Comparison of ENCODE assay signal across 8 mouse cellular contexts in the genomic region with DNA sequence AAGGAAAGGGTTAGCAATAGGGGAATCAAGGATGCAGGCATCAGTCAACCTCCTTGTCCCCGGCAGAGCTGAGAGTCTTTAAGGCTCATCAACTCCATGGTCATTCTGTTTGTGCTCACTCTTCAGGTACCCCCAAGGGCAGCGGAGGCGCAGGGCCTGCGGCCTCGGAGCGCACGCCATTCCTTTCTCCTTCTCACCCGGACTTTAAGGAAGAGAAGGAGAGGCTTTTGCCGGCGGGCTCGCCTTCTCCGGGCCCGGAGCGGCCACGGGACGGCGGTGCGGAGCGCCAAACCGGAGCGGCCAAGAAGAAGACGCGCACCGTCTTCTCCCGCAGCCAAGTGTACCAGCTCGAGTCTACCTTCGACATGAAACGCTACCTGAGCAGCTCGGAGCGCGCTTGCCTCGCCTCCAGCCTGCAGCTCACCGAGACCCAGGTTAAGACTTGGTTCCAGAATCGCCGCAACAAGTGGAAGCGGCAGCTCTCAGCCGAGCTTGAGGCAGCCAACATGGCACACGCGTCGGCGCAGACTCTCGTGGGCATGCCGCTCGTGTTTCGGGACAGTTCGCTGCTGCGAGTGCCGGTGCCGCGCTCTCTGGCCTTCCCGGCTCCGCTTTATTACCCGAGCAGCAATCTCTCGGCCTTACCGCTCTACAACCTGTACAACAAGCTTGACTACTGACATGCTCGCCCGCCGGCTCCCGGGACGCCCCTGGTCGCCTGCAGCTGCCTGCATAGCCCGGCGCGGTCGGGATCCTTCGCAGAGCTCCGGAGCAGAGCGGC. TPM values are rescaled to one million over a fixed set of nuclear protein-coding genes. Genes with fewer than 3 reads are reported as not detected.
A peak's percentile ranks its signal among the peaks of the same experiment; 100 is the strongest.
DNase-seq lines count a peak whose midpoint lies in the region; ATAC-seq and TF ChIP-seq lines count a peak whose summit lies in the region.

No protein-coding gene starts in this region.

- no peaks in the 10 kb centered on the region for H3K9me3 ChIP-seq in heart, embryonic 11.5 days (replicated peaks; ENCODE audit: control insufficient read depth, low read length)
- no peaks in the 10 kb centered on the region for H3K9me3 ChIP-seq in E14TG2a.4 (ENCODE audit: low read length)
- H3K9me3 ChIP-seq in embryonic facial prominence, embryonic 13.5 days, result no peaks in the 10 kb centered on the region
- no peaks in the 10 kb centered on the region for H3K9me3 ChIP-seq in kidney, embryonic 15.5 days (replicated peaks)
- H3K9me3 ChIP-seq in midbrain, postnatal 0 days (ENCODE audit: low read length), result no peaks in the 10 kb centered on the region

- no peak for ATAC-seq in heart, embryonic 11.5 days (replicated peaks; ENCODE audit: insufficient number of reproducible peaks, low FRiP score, low TSS enrichment)
- ATAC-seq in embryonic facial prominence, embryonic 13.5 days (ENCODE audit: insufficient number of reproducible peaks, insufficient read depth, low FRiP score, low TSS enrichment, low read depth), result no peak
- ATAC-seq in kidney, embryonic 15.5 days (replicated peaks; ENCODE audit: low FRiP score), result no peak
- no peak for ATAC-seq in midbrain, postnatal 0 days (ENCODE audit: low FRiP score)
- no peak for ATAC-seq in erythroblast, adult 5-6 weeks (replicated peaks; ENCODE audit: low FRiP score, poor library complexity, severe bottlenecking)

- H3K36me3 ChIP-seq in heart, embryonic 11.5 days (ENCODE audit: control insufficient read depth, insufficient read depth, low read length), result no peaks in the 10 kb centered on the region
- H3K36me3 ChIP-seq in E14TG2a.4 (ENCODE audit: insufficient read depth, low read length), result no peaks in the 10 kb centered on the region
- no peaks in the 10 kb centered on the region for H3K36me3 ChIP-seq in embryonic facial prominence, embryonic 13.5 days
- no peaks in the 10 kb centered on the region for H3K36me3 ChIP-seq in kidney, embryonic 15.5 days
- H3K36me3 ChIP-seq in midbrain, postnatal 0 days (ENCODE audit: insufficient read depth, low read length), result no peaks in the 10 kb centered on the region

- no peak for DNase-seq in heart, postnatal 25 days (ENCODE audit: low spot score)
- DNase-seq in midbrain, postnatal 0 days (ENCODE audit: low spot score), result no peak
- no peak for DNase-seq in left cerebral cortex, adult 18-20 months (ENCODE audit: low spot score in 2 of 2)

- H3K4me1 ChIP-seq in heart, embryonic 11.5 days (ENCODE audit: control insufficient read depth, insufficient read depth, low read length), result no peaks in the 10 kb centered on the region
- H3K4me1 ChIP-seq in E14TG2a.4 (replicated peaks; ENCODE audit: low read depth, low read length), result peaks cover 65% of the 10 kb centered on the region
- H3K4me1 ChIP-seq in embryonic facial prominence, embryonic 13.5 days, result peaks cover 31% of the 10 kb centered on the region
- H3K4me1 ChIP-seq in kidney, embryonic 15.5 days, result peaks cover 31% of the 10 kb centered on the region
- no peaks in the 10 kb centered on the region for H3K4me1 ChIP-seq in midbrain, postnatal 0 days (ENCODE audit: insufficient read depth, low read length)

- TF ChIP-seq CTCF in E14TG2a.4 (conservative IDR thresholded peaks at IDR 0.05; ENCODE audit: low read length), result no peak
- TF ChIP-seq CTCF in midbrain, postnatal 0 days (IDR thresholded peaks at IDR 0.05), result peak; percentile 24; the same call in 1 of the 2 replicates

- peak overlapping the region; percentile 54 for H3K4me2 ChIP-seq in heart, embryonic 11.5 days
- peak overlapping the region; percentile 46 for H3K4me2 ChIP-seq in embryonic facial prominence, embryonic 13.5 days
- peak overlapping the region; percentile 41 for H3K4me2 ChIP-seq in kidney, embryonic 15.5 days
- no peak overlapping the region; the same call in 1 of the 2 replicates for H3K4me2 ChIP-seq in midbrain, postnatal 0 days (ENCODE audit: low read depth, low read length, poor library complexity, severe bottlenecking)

- under 1% methylated on average over 67 of the region's 68 CpGs for WGBS in heart, embryonic 11.5 days (ENCODE audit: insufficient replicate concordance)
- 1% methylated on average over 68 of the region's 68 CpGs for WGBS in embryonic facial prominence, embryonic 13.5 days
- WGBS in kidney, embryonic 15.5 days, result under 1% methylated on average over 68 of the region's 68 CpGs
- under 1% methylated on average over 68 of the region's 68 CpGs for WGBS in midbrain, postnatal 0 days

- peak overlapping the region; percentile 20; the same call in 1 of the 2 replicates for H3K4me3 ChIP-seq in heart, embryonic 11.5 days (ENCODE audit: low read depth, low read length)
- peak overlapping the region; percentile 72 for H3K4me3 ChIP-seq in E14TG2a.4 (replicated peaks; ENCODE audit: low read length)
- peak overlapping the region; percentile 27 for H3K4me3 ChIP-seq in embryonic facial prominence, embryonic 13.5 days
- H3K4me3 ChIP-seq in kidney, embryonic 15.5 days (replicated peaks), result peak overlapping the region; percentile 22
- peak overlapping the region; percentile 8; the same call in 1 of the 2 replicates for H3K4me3 ChIP-seq in midbrain, postnatal 0 days (ENCODE audit: low read depth, low read length)

- H3K27me3 ChIP-seq in heart, embryonic 11.5 days (ENCODE audit: control insufficient read depth, insufficient read depth, low read length), result peaks cover 80% of the 10 kb centered on the region
- peaks cover 79% of the 10 kb centered on the region for H3K27me3 ChIP-seq in E14TG2a.4 (ENCODE audit: insufficient read depth, low read length)
- H3K27me3 ChIP-seq in embryonic facial prominence, embryonic 13.5 days, result peaks cover 91% of the 10 kb centered on the region
- H3K27me3 ChIP-seq in kidney, embryonic 15.5 days, result peaks cover 92% of the 10 kb centered on the region
- peaks cover 74% of the 10 kb centered on the region for H3K27me3 ChIP-seq in midbrain, postnatal 0 days (ENCODE audit: insufficient read depth, low read length)

- H3K9ac ChIP-seq in heart, embryonic 11.5 days (ENCODE audit: low read depth, low read length), result no peak overlapping the region
- H3K9ac ChIP-seq in embryonic facial prominence, embryonic 13.5 days, result no peak overlapping the region
- no peak overlapping the region for H3K9ac ChIP-seq in kidney, embryonic 15.5 days
- H3K9ac ChIP-seq in midbrain, postnatal 0 days (replicated peaks; ENCODE audit: low read length, poor library complexity, severe bottlenecking), result no peak overlapping the region

- intact Hi-C loops in heart, postnatal 25 days (cut with DNase I), result loop anchor here (5.0 to 10.0 kb wide), 2 partner anchors 193 to 999 kb away; partner anchors contain the start of gene 2310057M21Rik

- H3K27ac ChIP-seq in heart, embryonic 11.5 days (ENCODE audit: low read depth, low read length), result no peak overlapping the region
- H3K27ac ChIP-seq in embryonic facial prominence, embryonic 13.5 days, result no peak overlapping the region
- H3K27ac ChIP-seq in kidney, embryonic 15.5 days, result no peak overlapping the region
- H3K27ac ChIP-seq in midbrain, postnatal 0 days (ENCODE audit: low read depth, low read length), result no peak overlapping the region

RNA-seq across cellular contexts. Expression of gene Bub3, which starts 4.5 kb away (rescaled TPM):
- polyA plus RNA-seq in heart, embryonic 11.5 days (2014; fragmentation: Nextera tagmentation; extraction: Ambion mirVana), result 147 and 148 TPM in 2 replicates
- total RNA-seq in heart, postnatal 25 days (2021), result 10 to 100 TPM; 32.5 to 32.8 TPM
- polyA plus RNA-seq in embryonic facial prominence, embryonic 13.5 days (2015; fragmentation: Nextera tagmentation; extraction: Ambion mirVana), result 232 and 237 TPM in 2 replicates
- 222 and 231 TPM in 2 replicates for polyA plus RNA-seq in kidney, embryonic 15.5 days (2015; fragmentation: Nextera tagmentation; extraction: Ambion mirVana)
- total RNA-seq in midbrain, postnatal 0 days (2014; rRNA removed), result 101 and 106 TPM in 2 replicates
- 120 and 125 TPM in 2 replicates for polyA plus RNA-seq in midbrain, postnatal 0 days (2015; fragmentation: Nextera tagmentation; extraction: Ambion mirVana)
- total RNA-seq in erythroblast, adult 5-6 weeks (2015; ENCODE audit: low replicate concordance), result 44.7 and 58.2 TPM in 2 replicates
- total RNA-seq in erythroblast, adult 5-6 weeks (2017; ENCODE audit: low replicate concordance), result 30.2 and 31.6 TPM in 2 replicates
- total RNA-seq in left cerebral cortex, adult 18-20 months (2021), result 10 to 100 TPM; 65.5 to 71.7 TPM

RNA-seq across cellular contexts. Expression of gene Hmx2, which starts 6.9 kb away (rescaled TPM):
- not detected in 2 replicates for polyA plus RNA-seq in heart, embryonic 11.5 days (2014; fragmentation: Nextera tagmentation; extraction: Ambion mirVana)
- not detected for total RNA-seq in heart, postnatal 25 days (2021)
- 0.08 TPM in 1 of 2 replicates, not detected in the other for polyA plus RNA-seq in embryonic facial prominence, embryonic 13.5 days (2015; fragmentation: Nextera tagmentation; extraction: Ambion mirVana)
- 0.22 TPM in 1 of 2 replicates, not detected in the other for polyA plus RNA-seq in kidney, embryonic 15.5 days (2015; fragmentation: Nextera tagmentation; extraction: Ambion mirVana)
- total RNA-seq in midbrain, postnatal 0 days (2014; rRNA removed), result 0.71 and 1.3 TPM in 2 replicates
- 0.66 and 1.0 TPM in 2 replicates for polyA plus RNA-seq in midbrain, postnatal 0 days (2015; fragmentation: Nextera tagmentation; extraction: Ambion mirVana)
- total RNA-seq in erythroblast, adult 5-6 weeks (2015; ENCODE audit: low replicate concordance), result not detected in 2 replicates
- total RNA-seq in erythroblast, adult 5-6 weeks (2017; ENCODE audit: low replicate concordance), result not detected in 2 replicates
- not detected for total RNA-seq in left cerebral cortex, adult 18-20 months (2021)

RNA-seq across cellular contexts. Expression of gene Hmx3, which starts 12.8 kb away (rescaled TPM):
- polyA plus RNA-seq in heart, embryonic 11.5 days (2014; fragmentation: Nextera tagmentation; extraction: Ambion mirVana), result not detected in 2 replicates
- not detected for total RNA-seq in heart, postnatal 25 days (2021)
- not detected in 2 replicates for polyA plus RNA-seq in embryonic facial prominence, embryonic 13.5 days (2015; fragmentation: Nextera tagmentation; extraction: Ambion mirVana)
- polyA plus RNA-seq in kidney, embryonic 15.5 days (2015; fragmentation: Nextera tagmentation; extraction: Ambion mirVana), result not detected in 2 replicates
- total RNA-seq in midbrain, postnatal 0 days (2014; rRNA removed), result 0.80 and 0.88 TPM in 2 replicates
- 0.86 and 1.2 TPM in 2 replicates for polyA plus RNA-seq in midbrain, postnatal 0 days (2015; fragmentation: Nextera tagmentation; extraction: Ambion mirVana)
- total RNA-seq in erythroblast, adult 5-6 weeks (2015; ENCODE audit: low replicate concordance), result not detected in 2 replicates
- not detected in 2 replicates for total RNA-seq in erythroblast, adult 5-6 weeks (2017; ENCODE audit: low replicate concordance)
- total RNA-seq in left cerebral cortex, adult 18-20 months (2021), result not detected

Comparison
In these comparisons a context has a peak if more than half of its experiments do, and no peak if none do; other contexts are left out.
1. H3K4me3 ChIP-seq: peak in every context shown above with its lines; median percentile 72 in E14TG2a.4; 27 in embryonic facial prominence, embryonic 13.5 days; 22 in kidney, embryonic 15.5 days; 20 in heart, embryonic 11.5 days; 8 in midbrain, postnatal 0 days.